Mouse (Mus musculus) intestine, embryonic 15.5 days (tissue): Measurements from ENCODE around the gene Olfr1500. TPM values are rescaled to one million over a fixed set of nuclear protein-coding genes. Genes with fewer than 3 reads are reported as not detected.

ENCODE experiments used
- polyA plus RNA-seq: library from polyadenylated mRNA; unstranded; fragments of >200 nt; fragmentation: Nextera tagmentation; extraction: Ambion mirVana; gene quantifications from 2 replicates; pipeline ENCODE4 v1.2.1, GENCODE M21; 2015

Gene Olfr1500
- polyA plus RNA-seq, 1 experiment from 2014 or later = not detected

Other genes starting within 250 kb of the Olfr1500 start
- not detected in 2 replicates for gene Olfr1484, start 247.0 kb downstream of the Olfr1500 start, polyA plus RNA-seq
- gene Olfr1487, start 213.1 kb downstream of the Olfr1500 start, polyA plus RNA-seq = not detected in 2 replicates
- gene Olfr1489, start 198.9 kb downstream of the Olfr1500 start, polyA plus RNA-seq = not detected in 2 replicates
- gene Olfr1490, start 179.4 kb downstream of the Olfr1500 start, polyA plus RNA-seq = not detected in 2 replicates
- not detected in 2 replicates for gene Olfr1491, start 133.2 kb downstream of the Olfr1500 start, polyA plus RNA-seq
- not detected in 2 replicates for gene Olfr1493-ps1, start 107.2 kb downstream of the Olfr1500 start, polyA plus RNA-seq
- gene Olfr1494, start 90.8 kb downstream of the Olfr1500 start, polyA plus RNA-seq = not detected in 2 replicates
- gene Olfr1495, start 65.9 kb downstream of the Olfr1500 start, polyA plus RNA-seq = not detected in 2 replicates
- not detected in 2 replicates for gene Olfr1496, start 52.6 kb downstream of the Olfr1500 start, polyA plus RNA-seq
- not detected in 2 replicates for gene Olfr1497, start 32.3 kb downstream of the Olfr1500 start, polyA plus RNA-seq
- gene Olfr1499, start 11.0 kb downstream of the Olfr1500 start, polyA plus RNA-seq = not detected in 2 replicates
- not detected in 2 replicates for gene Olfr1501, start 20.2 kb upstream of the Olfr1500 start, polyA plus RNA-seq
- not detected in 2 replicates for gene Olfr1502, start 31.3 kb upstream of the Olfr1500 start, polyA plus RNA-seq
- gene Olfr1504, start 67.4 kb upstream of the Olfr1500 start, polyA plus RNA-seq = not detected in 2 replicates
- gene Olfr1505, start 83.0 kb upstream of the Olfr1500 start, polyA plus RNA-seq = not detected in 2 replicates